Mouse (Mus musculus): ENCODE measurements around the gene Atp5g3.

GRCm38 (mm10) chr2:73910571-73911174 lies 453 bp downstream of the Atp5g3 start:
- no peak for TF ChIP-seq CTCF (IDR thresholded peaks at IDR 0.05)
- TF ChIP-seq POLR2A (IDR thresholded peaks at IDR 0.05; ENCODE audit: insufficient read depth, low read depth, low read length): peak; percentile 33; the same call in 1 of the 2 replicates
